Mouse (Mus musculus): ENCODE measurements around the gene Stra6. TPM values are rescaled to one million over a fixed set of nuclear protein-coding genes. Genes with fewer than 3 reads are reported as not detected.

Stra6 gene
- total and polyA plus RNA-seq, 2 experiments from 2014 or later = 11.0 to 16.2 TPM

- H3K4me1 ChIP-seq (ENCODE audit: insufficient read depth) = peaks cover 31% of the 10 kb centered on the region
- peak; percentile 4; the same call in 1 of the 2 replicates for ATAC-seq
Observed at GRCm38 (mm10) chr9:58049186-58049585, 14.4 kb upstream of the Stra6 start.

GRCm38 (mm10) chr9:58049861-58050260, 13.7 kb upstream of the Stra6 start:
- Histone ChIP-seq H3K4me3 (ENCODE audit: low read depth, low read length) (no peak overlapping the region), H3K27ac (ENCODE audit: low read depth, low read length) (peak overlapping the region; percentile 74; the same call in 1 of the 2 replicates), H3K4me2 (ENCODE audit: low read depth) (no peak overlapping the region), H3K9me3 (ENCODE audit: low read length) (no peaks in the 10 kb centered on the region), H3K9ac (no peak overlapping the region), H3K4me1 (ENCODE audit: insufficient read depth) (peaks cover 29% of the 10 kb centered on the region), H3K27me3 (ENCODE audit: insufficient read depth, low read length) (no peaks in the 10 kb centered on the region), H3K36me3 (ENCODE audit: insufficient read depth) (no peaks in the 10 kb centered on the region)
- TF ChIP-seq CTCF (IDR thresholded peaks at IDR 0.05; ENCODE audit: low read depth) = no peak
- DNase-seq = no peak
- 60% methylated on average over 7 of the region's 7 CpGs for WGBS
- no peak for ATAC-seq

More at GRCm38 (mm10) chr9:58049186-58049585, 14.4 kb upstream of the Stra6 start:
- H3K27ac ChIP-seq (ENCODE audit: low read depth, low read length) = peak overlapping the region; percentile 74
- peak; percentile 51 for DNase-seq
- no peaks in the 10 kb centered on the region for H3K9me3 ChIP-seq (ENCODE audit: low read length)
- H3K4me2 ChIP-seq (ENCODE audit: low read depth) = no peak overlapping the region
- H3K4me3 ChIP-seq (ENCODE audit: low read depth, low read length) = no peak overlapping the region
- TF ChIP-seq CTCF (IDR thresholded peaks at IDR 0.05; ENCODE audit: low read depth) = no peak
- no peaks in the 10 kb centered on the region for H3K27me3 ChIP-seq (ENCODE audit: insufficient read depth, low read length)
- WGBS = 5% methylated on average over 6 of the region's 6 CpGs
- no peak overlapping the region; the same call in 1 of the 2 replicates for H3K9ac ChIP-seq
- no peaks in the 10 kb centered on the region for H3K36me3 ChIP-seq (ENCODE audit: insufficient read depth)

- H3K36me3 ChIP-seq (ENCODE audit: insufficient read depth) = no peaks in the 10 kb centered on the region
- H3K4me1 ChIP-seq (ENCODE audit: insufficient read depth) = peaks cover 35% of the 10 kb centered on the region
- 37% methylated on average over 5 of the region's 5 CpGs for WGBS
- H3K27me3 ChIP-seq (ENCODE audit: insufficient read depth, low read length) = no peaks in the 10 kb centered on the region
- H3K9me3 ChIP-seq (ENCODE audit: low read length) = no peaks in the 10 kb centered on the region
- H3K4me3 ChIP-seq (ENCODE audit: low read depth, low read length) = no peak overlapping the region
- DNase-seq (peak; percentile 68), ATAC-seq (peak; percentile 28; the same call in 1 of the 2 replicates)
- peak overlapping the region; percentile 31; the same call in 1 of the 2 replicates for H3K27ac ChIP-seq (ENCODE audit: low read depth, low read length)
- peak overlapping the region; percentile 13; the same call in 1 of the 2 replicates for H3K4me2 ChIP-seq (ENCODE audit: low read depth)
- H3K9ac ChIP-seq = no peak overlapping the region
- peak; percentile 77 for TF ChIP-seq CTCF (IDR thresholded peaks at IDR 0.05; ENCODE audit: low read depth)
Observed at GRCm38 (mm10) chr9:58051937-58052336, 11.7 kb upstream of the Stra6 start.

DNA sequence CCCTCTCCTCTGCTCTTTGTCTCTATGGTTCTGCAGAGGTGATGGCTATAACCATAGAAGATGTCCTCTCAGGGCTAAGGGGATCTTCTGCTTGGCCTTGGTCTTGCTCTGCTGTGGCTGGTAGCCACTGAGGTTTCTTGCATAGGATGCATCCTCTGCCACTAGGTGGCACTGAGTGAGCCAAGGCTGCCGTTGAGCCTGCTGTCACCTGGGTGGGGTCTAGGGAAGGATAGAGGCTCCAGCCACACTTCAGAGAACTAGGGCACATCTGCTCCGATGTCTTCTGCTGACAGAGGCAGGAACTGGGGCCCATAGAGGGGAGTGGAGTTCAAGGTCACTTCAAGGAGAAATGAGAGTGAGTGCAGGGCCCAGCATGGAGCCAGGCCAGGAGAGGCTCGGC, 10.5 kb upstream of the Stra6 start:
- peak; percentile 40; the same call in 1 of the 2 replicates for ATAC-seq
- H3K27ac ChIP-seq (ENCODE audit: low read depth, low read length) = peak overlapping the region; percentile 68; the same call in 1 of the 2 replicates
- peak; percentile 91 for TF ChIP-seq CTCF (IDR thresholded peaks at IDR 0.05; ENCODE audit: low read depth)

DNA sequence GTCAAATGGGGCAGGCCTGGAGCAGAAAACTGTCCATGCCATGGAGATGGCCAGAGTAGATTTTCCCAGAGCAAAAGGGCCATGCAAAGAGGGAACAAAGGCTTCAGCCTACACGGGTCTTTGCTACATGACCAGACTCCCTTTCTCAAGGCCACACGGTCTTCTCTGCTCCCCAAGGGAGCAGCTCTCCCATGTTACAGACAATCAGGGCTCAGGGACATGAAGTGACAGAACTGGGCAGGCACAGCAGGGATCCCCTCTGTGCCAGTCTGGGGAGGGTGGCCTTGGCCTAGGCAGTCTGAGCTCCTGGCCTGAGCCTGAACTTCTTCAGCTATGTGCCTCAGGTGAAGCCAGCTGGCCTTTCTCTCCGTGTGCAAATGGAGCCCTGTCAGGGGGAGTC, 10.0 kb upstream of the Stra6 start:
- WGBS = 38% methylated on average over 3 of the region's 3 CpGs
- H3K4me2 ChIP-seq (ENCODE audit: low read depth) = no peak overlapping the region
- TF ChIP-seq CTCF (IDR thresholded peaks at IDR 0.05; ENCODE audit: low read depth) = no peak
- no peak overlapping the region for H3K4me3 ChIP-seq (ENCODE audit: low read depth, low read length)
- H3K27me3 ChIP-seq (ENCODE audit: insufficient read depth, low read length) = no peaks in the 10 kb centered on the region
- H3K9ac ChIP-seq = no peak overlapping the region
- H3K9me3 ChIP-seq (ENCODE audit: low read length) = no peaks in the 10 kb centered on the region
- H3K4me1 ChIP-seq (ENCODE audit: insufficient read depth) = peaks cover 28% of the 10 kb centered on the region
- ATAC-seq (no peak), DNase-seq (no peak)
- peak overlapping the region; percentile 68 for H3K27ac ChIP-seq (ENCODE audit: low read depth, low read length)
- no peaks in the 10 kb centered on the region for H3K36me3 ChIP-seq (ENCODE audit: insufficient read depth)

More for the DNA sequence above, 10.5 kb upstream of the Stra6 start:
- H3K4me2 ChIP-seq (ENCODE audit: low read depth) = peak overlapping the region; percentile 13
- no peak overlapping the region for H3K9ac ChIP-seq
- no peaks in the 10 kb centered on the region for H3K27me3 ChIP-seq (ENCODE audit: insufficient read depth, low read length)
- H3K4me1 ChIP-seq (ENCODE audit: insufficient read depth) = peaks cover 32% of the 10 kb centered on the region
- H3K36me3 ChIP-seq (ENCODE audit: insufficient read depth) = no peaks in the 10 kb centered on the region
- 21% methylated on average over 3 of the region's 3 CpGs for WGBS
- H3K9me3 ChIP-seq (ENCODE audit: low read length) = no peaks in the 10 kb centered on the region
- no peak overlapping the region for H3K4me3 ChIP-seq (ENCODE audit: low read depth, low read length)
- DNase-seq = peak; percentile 83

GRCm38 (mm10) chr9:58054032-58054431, 9.6 kb upstream of the Stra6 start:
- H3K27me3 ChIP-seq (ENCODE audit: insufficient read depth, low read length) = no peaks in the 10 kb centered on the region
- H3K27ac ChIP-seq (ENCODE audit: low read depth, low read length) = peak overlapping the region; percentile 68; the same call in 1 of the 2 replicates
- 73% methylated on average over 1 of the region's 1 CpGs for WGBS
- peak; percentile 53 for ATAC-seq
- H3K36me3 ChIP-seq (ENCODE audit: insufficient read depth) = no peaks in the 10 kb centered on the region
- peak; percentile 41 for DNase-seq
- no peak overlapping the region for H3K9ac ChIP-seq
- H3K4me2 ChIP-seq (ENCODE audit: low read depth) = no peak overlapping the region
- H3K9me3 ChIP-seq (ENCODE audit: low read length) = no peaks in the 10 kb centered on the region
- TF ChIP-seq CTCF (IDR thresholded peaks at IDR 0.05; ENCODE audit: low read depth) = no peak
- H3K4me3 ChIP-seq (ENCODE audit: low read depth, low read length) = no peak overlapping the region
- H3K4me1 ChIP-seq (ENCODE audit: insufficient read depth) = peaks cover 26% of the 10 kb centered on the region

DNA sequence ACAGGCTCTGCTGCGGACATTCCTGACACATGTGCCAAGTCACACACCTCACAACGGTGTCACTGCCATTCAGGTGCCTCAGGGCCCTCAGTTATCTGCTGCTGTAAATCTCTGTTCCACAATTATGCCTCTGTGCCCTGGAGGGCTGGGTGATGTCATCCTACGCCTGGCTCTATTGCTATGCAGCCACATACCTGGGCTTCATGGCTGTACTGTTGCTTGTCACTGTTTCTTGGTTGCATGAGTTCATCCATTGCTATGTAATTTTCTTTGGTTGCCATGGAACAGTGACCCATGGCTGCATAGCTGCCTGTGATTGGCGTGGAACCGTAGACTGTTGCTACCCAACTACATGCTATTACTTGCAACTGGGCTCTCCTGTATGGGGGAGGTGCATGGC, 7.9 kb upstream of the Stra6 start:
- Histone ChIP-seq H3K27ac (ENCODE audit: low read depth, low read length) (no peak overlapping the region), H3K4me3 (ENCODE audit: low read depth, low read length) (no peak overlapping the region), H3K36me3 (ENCODE audit: insufficient read depth) (no peaks in the 10 kb centered on the region), H3K4me2 (ENCODE audit: low read depth) (no peak overlapping the region), H3K27me3 (ENCODE audit: insufficient read depth, low read length) (no peaks in the 10 kb centered on the region), H3K4me1 (ENCODE audit: insufficient read depth) (peaks cover 27% of the 10 kb centered on the region), H3K9ac (no peak overlapping the region), H3K9me3 (ENCODE audit: low read length) (no peaks in the 10 kb centered on the region)
- 75% methylated on average over 5 of the region's 5 CpGs for WGBS
- no peak for TF ChIP-seq CTCF (IDR thresholded peaks at IDR 0.05; ENCODE audit: low read depth)
- peak; percentile 33; the same call in 1 of the 2 replicates for ATAC-seq
- no peak for DNase-seq

All from forebrain, postnatal 0 days (tissue).